Mouse (Mus musculus): Measurements from ENCODE around the gene Cdkl1. TPM values are rescaled to one million over a fixed set of nuclear protein-coding genes. Genes with fewer than 3 reads are reported as not detected.
A peak's percentile ranks its signal among the peaks of the same experiment; 100 is the strongest.

The Cdkl1 gene
- polyA plus RNA-seq, 1 experiment from 2014 or later = 20.7 TPM

- Histone ChIP-seq H3K9me3 (ENCODE audit: control insufficient read depth, low read length) (no peaks in the 10 kb centered on the region), H3K4me1 (ENCODE audit: control insufficient read depth, insufficient read depth, low read length) (0 out of 2 replicates have a peak, but pooled peaks cover 7% of the 10 kb centered on the region), H3K27me3 (ENCODE audit: control insufficient read depth, insufficient read depth, low read length) (peaks cover 3% of the 10 kb centered on the region; the same call in 1 of the 2 replicates), H3K9ac (ENCODE audit: low read depth, low read length) (no peak overlapping the region), H3K27ac (ENCODE audit: low read depth, low read length) (peak overlapping the region; percentile 9; the same call in 1 of the 2 replicates), H3K36me3 (ENCODE audit: control insufficient read depth, insufficient read depth, low read length) (no peaks in the 10 kb centered on the region), H3K4me3 (ENCODE audit: low read length) (no peak overlapping the region), H3K4me2 (replicated peaks; ENCODE audit: low read depth, low read length) (0 out of 2 replicates have a peak overlapping the region, but pooled peaks have one; percentile 50)
- 22% methylated on average over 7 of the region's 7 CpGs for WGBS
- ATAC-seq (ENCODE audit: low FRiP score, low TSS enrichment) = no peak; the same call in 1 of the 2 replicates
These were observed 31.7 kb downstream of the Cdkl1 start for GRCm38 (mm10) chr12:69759267-69759885.

GRCm38 (mm10) chr12:69758221-69759185, 32.6 kb downstream of the Cdkl1 start:
- Histone ChIP-seq H3K27me3 (ENCODE audit: control insufficient read depth, insufficient read depth, low read length) (peaks cover 3% of the 10 kb centered on the region; the same call in 1 of the 2 replicates), H3K9me3 (ENCODE audit: control insufficient read depth, low read length) (no peaks in the 10 kb centered on the region), H3K4me2 (replicated peaks; ENCODE audit: low read depth, low read length) (peak overlapping the region; percentile 50), H3K9ac (ENCODE audit: low read depth, low read length) (no peak overlapping the region), H3K4me3 (ENCODE audit: low read length) (peak overlapping the region; percentile 27; the same call in 1 of the 2 replicates), H3K4me1 (ENCODE audit: control insufficient read depth, insufficient read depth, low read length) (0 out of 2 replicates have a peak, but pooled peaks cover 7% of the 10 kb centered on the region), H3K36me3 (ENCODE audit: control insufficient read depth, insufficient read depth, low read length) (no peaks in the 10 kb centered on the region), H3K27ac (ENCODE audit: low read depth, low read length) (peak overlapping the region; percentile 62; the same call in 1 of the 2 replicates)
- WGBS = 9% methylated on average over 22 of the region's 22 CpGs
- ATAC-seq (ENCODE audit: low FRiP score, low TSS enrichment) = peak; percentile 61

GRCm38 (mm10) chr12:69757418-69758141, 33.5 kb downstream of the Cdkl1 start:
- ATAC-seq (ENCODE audit: low FRiP score, low TSS enrichment) = peak; percentile 91
- peaks cover 3% of the 10 kb centered on the region; the same call in 1 of the 2 replicates for H3K27me3 ChIP-seq (ENCODE audit: control insufficient read depth, insufficient read depth, low read length)
- no peaks in the 10 kb centered on the region for H3K36me3 ChIP-seq (ENCODE audit: control insufficient read depth, insufficient read depth, low read length)
- H3K27ac ChIP-seq (ENCODE audit: low read depth, low read length) = peak overlapping the region; percentile 62
- peak overlapping the region; percentile 37; the same call in 1 of the 2 replicates for H3K9ac ChIP-seq (ENCODE audit: low read depth, low read length)
- WGBS = 9% methylated on average over 22 of the region's 22 CpGs
- H3K4me2 ChIP-seq (replicated peaks; ENCODE audit: low read depth, low read length) = peak overlapping the region; percentile 50
- 0 out of 2 replicates have a peak, but pooled peaks cover 7% of the 10 kb centered on the region for H3K4me1 ChIP-seq (ENCODE audit: control insufficient read depth, insufficient read depth, low read length)
- peak overlapping the region; percentile 27; the same call in 1 of the 2 replicates for H3K4me3 ChIP-seq (ENCODE audit: low read length)
- H3K9me3 ChIP-seq (ENCODE audit: control insufficient read depth, low read length) = no peaks in the 10 kb centered on the region

GRCm38 (mm10) chr12:69756015-69756414, 35.1 kb downstream of the Cdkl1 start:
- Histone ChIP-seq H3K27me3 (ENCODE audit: control insufficient read depth, insufficient read depth, low read length) (peaks cover 3% of the 10 kb centered on the region; the same call in 1 of the 2 replicates), H3K4me1 (ENCODE audit: control insufficient read depth, insufficient read depth, low read length) (0 out of 2 replicates have a peak, but pooled peaks cover 12% of the 10 kb centered on the region), H3K27ac (ENCODE audit: low read depth, low read length) (no peak overlapping the region), H3K9me3 (ENCODE audit: control insufficient read depth, low read length) (no peaks in the 10 kb centered on the region), H3K36me3 (ENCODE audit: control insufficient read depth, insufficient read depth, low read length) (no peaks in the 10 kb centered on the region), H3K9ac (ENCODE audit: low read depth, low read length) (no peak overlapping the region), H3K4me2 (replicated peaks; ENCODE audit: low read depth, low read length) (no peak overlapping the region), H3K4me3 (ENCODE audit: low read length) (no peak overlapping the region)
- 81% methylated on average over 5 of the region's 5 CpGs for WGBS
- ATAC-seq (ENCODE audit: low FRiP score, low TSS enrichment) = no peak

- no peaks in the 10 kb centered on the region for H3K36me3 ChIP-seq (ENCODE audit: control insufficient read depth, insufficient read depth, low read length)
- no peak overlapping the region for H3K4me3 ChIP-seq (ENCODE audit: low read length)
- ATAC-seq (ENCODE audit: low FRiP score, low TSS enrichment) = no peak
- no peak overlapping the region for H3K27ac ChIP-seq (ENCODE audit: low read depth, low read length)
- 0 out of 2 replicates have a peak, but pooled peaks cover 9% of the 10 kb centered on the region for H3K4me1 ChIP-seq (ENCODE audit: control insufficient read depth, insufficient read depth, low read length)
- peaks cover 3% of the 10 kb centered on the region; the same call in 1 of the 2 replicates for H3K27me3 ChIP-seq (ENCODE audit: control insufficient read depth, insufficient read depth, low read length)
- WGBS = 84% methylated on average over 5 of the region's 5 CpGs
- H3K9ac ChIP-seq (ENCODE audit: low read depth, low read length) = no peak overlapping the region
- H3K9me3 ChIP-seq (ENCODE audit: control insufficient read depth, low read length) = no peaks in the 10 kb centered on the region
- H3K4me2 ChIP-seq (replicated peaks; ENCODE audit: low read depth, low read length) = no peak overlapping the region
These were observed 37.1 kb downstream of the Cdkl1 start for GRCm38 (mm10) chr12:69753936-69754335.

- no peaks in the 10 kb centered on the region for H3K36me3 ChIP-seq (ENCODE audit: control insufficient read depth, insufficient read depth, low read length)
- 0 out of 2 replicates have a peak, but pooled peaks cover 5% of the 10 kb centered on the region for H3K4me1 ChIP-seq (ENCODE audit: control insufficient read depth, insufficient read depth, low read length)
- no peak overlapping the region for H3K4me3 ChIP-seq (ENCODE audit: low read length)
- peaks cover 3% of the 10 kb centered on the region; the same call in 1 of the 2 replicates for H3K27me3 ChIP-seq (ENCODE audit: control insufficient read depth, insufficient read depth, low read length)
- no peak overlapping the region for H3K4me2 ChIP-seq (replicated peaks; ENCODE audit: low read depth, low read length)
- H3K9me3 ChIP-seq (ENCODE audit: control insufficient read depth, low read length) = no peaks in the 10 kb centered on the region
- ATAC-seq (ENCODE audit: low FRiP score, low TSS enrichment) = peak; percentile 81
- 16% methylated on average over 10 of the region's 10 CpGs for WGBS
- no peak overlapping the region; the same call in 1 of the 2 replicates for H3K27ac ChIP-seq (ENCODE audit: low read depth, low read length)
- H3K9ac ChIP-seq (ENCODE audit: low read depth, low read length) = no peak overlapping the region
These were observed 39.2 kb downstream of the Cdkl1 start for GRCm38 (mm10) chr12:69751864-69752341.

- Histone ChIP-seq H3K27ac (ENCODE audit: low read depth, low read length) (no peak overlapping the region), H3K27me3 (ENCODE audit: control insufficient read depth, insufficient read depth, low read length) (no peaks in the 10 kb centered on the region), H3K9me3 (ENCODE audit: control insufficient read depth, low read length) (no peaks in the 10 kb centered on the region), H3K4me3 (ENCODE audit: low read length) (no peak overlapping the region), H3K9ac (ENCODE audit: low read depth, low read length) (no peak overlapping the region), H3K36me3 (ENCODE audit: control insufficient read depth, insufficient read depth, low read length) (no peaks in the 10 kb centered on the region; the same call in 1 of the 2 replicates), H3K4me2 (replicated peaks; ENCODE audit: low read depth, low read length) (no peak overlapping the region), H3K4me1 (ENCODE audit: control insufficient read depth, insufficient read depth, low read length) (no peaks in the 10 kb centered on the region)
- no peak for ATAC-seq (ENCODE audit: low FRiP score, low TSS enrichment)
- WGBS = 84% methylated on average over 5 of the region's 5 CpGs
These were observed 46.9 kb downstream of the Cdkl1 start for GRCm38 (mm10) chr12:69744138-69744537.

- Histone ChIP-seq H3K27me3 (ENCODE audit: control insufficient read depth, insufficient read depth, low read length) (no peaks in the 10 kb centered on the region), H3K4me3 (ENCODE audit: low read length) (no peak overlapping the region), H3K9ac (ENCODE audit: low read depth, low read length) (no peak overlapping the region), H3K27ac (ENCODE audit: low read depth, low read length) (no peak overlapping the region), H3K9me3 (ENCODE audit: control insufficient read depth, low read length) (no peaks in the 10 kb centered on the region), H3K4me2 (replicated peaks; ENCODE audit: low read depth, low read length) (no peak overlapping the region), H3K4me1 (ENCODE audit: control insufficient read depth, insufficient read depth, low read length) (no peaks in the 10 kb centered on the region), H3K36me3 (ENCODE audit: control insufficient read depth, insufficient read depth, low read length) (no peaks in the 10 kb centered on the region; the same call in 1 of the 2 replicates)
- ATAC-seq (ENCODE audit: low FRiP score, low TSS enrichment) = no peak
- WGBS = 87% methylated on average over 5 of the region's 5 CpGs
These were observed 49.1 kb downstream of the Cdkl1 start for GRCm38 (mm10) chr12:69741965-69742364.
